8 mouse cellular contexts compared by ENCODE assay signal in the genomic region with DNA sequence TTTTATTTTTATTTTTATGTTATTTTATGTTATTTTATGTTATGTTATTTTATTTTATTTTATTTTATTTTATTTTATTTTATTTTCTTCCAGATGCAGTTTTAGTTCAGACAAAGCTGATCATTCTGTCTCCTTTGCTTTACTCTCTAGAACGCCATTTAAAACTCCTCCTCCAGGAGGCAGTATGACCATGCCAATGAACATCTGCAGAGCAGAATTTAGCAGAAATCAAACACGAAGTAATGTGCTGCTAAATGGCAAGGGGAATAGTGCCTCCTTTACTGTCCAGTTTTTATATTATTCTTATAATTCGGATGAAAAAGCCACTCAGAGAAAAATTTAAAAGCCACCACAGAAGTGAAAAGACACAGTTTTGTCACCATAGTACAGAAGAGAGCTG.
A peak's percentile ranks its signal among the peaks of the same experiment; 100 is the strongest.
DNase-seq lines count a peak whose midpoint lies in the region; ATAC-seq and TF ChIP-seq lines count a peak whose summit lies in the region.

No protein-coding gene starts in this region.

- no peaks in the 10 kb centered on the region for H3K9me3 ChIP-seq in lung, embryonic 14.5 days (ENCODE audit: low read depth, low read length)

- DNase-seq in lung, embryonic 14.5 days: peak; percentile 73
- DNase-seq in lung, adult 2 months: no peak
- DNase-seq in adrenal gland, adult (ENCODE audit: inconsistent age in 2 of 2, low spot score in 1 of 2): peak; percentile 48 to 91
- peak; percentile 88 for DNase-seq in cerebellum, postnatal 14 days
- DNase-seq in heart, postnatal 4 days: peak; percentile 77
- DNase-seq in left cerebral cortex, adult 11 months (ENCODE audit: low spot score): peak; percentile 63
- peak; percentile 13 for DNase-seq in retina, postnatal 7 days (ENCODE audit: low read depth, low spot score)

- no peak overlapping the region for H3K9ac ChIP-seq in lung, embryonic 14.5 days

- H3K27ac ChIP-seq in lung, embryonic 14.5 days (ENCODE audit: low read depth): no peak overlapping the region

- H3K4me2 ChIP-seq in lung, embryonic 14.5 days: no peak overlapping the region

- H3K36me3 ChIP-seq in lung, embryonic 14.5 days (ENCODE audit: insufficient read depth): no peaks in the 10 kb centered on the region

- H3K27me3 ChIP-seq in lung, embryonic 14.5 days (ENCODE audit: insufficient read depth, low read length): no peaks in the 10 kb centered on the region

- H3K4me1 ChIP-seq in lung, embryonic 14.5 days (ENCODE audit: insufficient read depth): no peaks in the 10 kb centered on the region
- no peaks in the 10 kb centered on the region for H3K4me1 ChIP-seq in lung, adult 2 months (ENCODE audit: control insufficient read depth, insufficient read depth, low read length)

- peak; percentile 60 for TF ChIP-seq CTCF in lung, embryonic 14.5 days (IDR thresholded peaks at IDR 0.05; ENCODE audit: low read depth)
- TF ChIP-seq CTCF in lung, adult 2 months (IDR thresholded peaks at IDR 0.05; ENCODE audit: insufficient read depth, low read length): no peak

- ATAC-seq in lung, embryonic 14.5 days (ENCODE audit: insufficient read depth): no peak
- ATAC-seq in erythroid progenitor cell, adult 5-6 weeks (replicated peaks; ENCODE audit: low FRiP score, poor library complexity, severe bottlenecking): no peak

- no peak for TF ChIP-seq POLR2A in lung, adult 2 months (IDR thresholded peaks at IDR 0.05; ENCODE audit: borderline replicate concordance, extremely low read depth, low read depth, low read length)

- WGBS in lung, embryonic 14.5 days: 23% methylated on average over 3 of the region's 3 CpGs
- WGBS in lung, adult 2 months: 18% methylated on average over 3 of the region's 3 CpGs

- no peak overlapping the region for H3K4me3 ChIP-seq in lung, embryonic 14.5 days (ENCODE audit: low read depth, low read length)
- no peak overlapping the region for H3K4me3 ChIP-seq in lung, adult 2 months (replicated peaks; ENCODE audit: extremely low read depth, low read depth, low read length)
